Mouse (Mus musculus) right cerebral cortex, adult 2 months (tissue): ENCODE measurements around the gene Chl1.

ENCODE experiments used
- DNase-seq, 2 experiments: peaks; one replicate each; pipeline ENCODE4 v3.0.0; 2021 to 2022; ENCODE audit warnings: low spot score in 2 of 2

Gene Chl1

GRCm38 (mm10) chr6:103542576-103542975 lies 32.2 kb downstream of the Chl1 start:
- DNase-seq = no peak

GRCm38 (mm10) chr6:103543753-103544152 lies 33.4 kb downstream of the Chl1 start:
- no peak for DNase-seq

GRCm38 (mm10) chr6:103546314-103546713 lies 35.9 kb downstream of the Chl1 start:
- no peak for DNase-seq

- DNase-seq = no peak
Measured at GRCm38 (mm10) chr6:103549929-103550328, 39.5 kb downstream of the Chl1 start.

- DNase-seq = no peak
Measured at GRCm38 (mm10) chr6:103558037-103558893, 47.9 kb downstream of the Chl1 start.

GRCm38 (mm10) chr6:103558894-103559225 lies 48.5 kb downstream of the Chl1 start:
- peak; percentile 62 to 65 for DNase-seq

- DNase-seq = no peak
Measured at GRCm38 (mm10) chr6:103559344-103559743, 49.0 kb downstream of the Chl1 start.

GRCm38 (mm10) chr6:103564811-103565210 lies 54.4 kb downstream of the Chl1 start:
- DNase-seq = no peak

GRCm38 (mm10) chr6:103567247-103567646 lies 56.9 kb downstream of the Chl1 start:
- DNase-seq = no peak

- no peak for DNase-seq
Measured at GRCm38 (mm10) chr6:103572659-103573058, 62.3 kb downstream of the Chl1 start.

- no peak for DNase-seq
Measured at GRCm38 (mm10) chr6:103584224-103584623, 73.8 kb downstream of the Chl1 start.

GRCm38 (mm10) chr6:103585667-103586066 lies 75.3 kb downstream of the Chl1 start:
- no peak for DNase-seq

GRCm38 (mm10) chr6:103586081-103586480 lies 75.7 kb downstream of the Chl1 start:
- DNase-seq = no peak

GRCm38 (mm10) chr6:103602070-103602469 lies 91.7 kb downstream of the Chl1 start:
- DNase-seq = no peak

GRCm38 (mm10) chr6:103610656-103611055 lies 100.3 kb downstream of the Chl1 start:
- no peak for DNase-seq

- DNase-seq = no peak
Measured at GRCm38 (mm10) chr6:103612626-103613025, 102.2 kb downstream of the Chl1 start.

GRCm38 (mm10) chr6:103613714-103614113 lies 103.3 kb downstream of the Chl1 start:
- no peak for DNase-seq

GRCm38 (mm10) chr6:103615924-103616602 lies 105.7 kb downstream of the Chl1 start:
- DNase-seq = no peak

GRCm38 (mm10) chr6:103620880-103621279 lies 110.5 kb downstream of the Chl1 start:
- DNase-seq = no peak

- DNase-seq = no peak
Measured at GRCm38 (mm10) chr6:103622117-103622713, 111.8 kb downstream of the Chl1 start.

GRCm38 (mm10) chr6:103632856-103633255 lies 122.5 kb downstream of the Chl1 start:
- no peak for DNase-seq

GRCm38 (mm10) chr6:103656778-103657177 lies 146.4 kb downstream of the Chl1 start:
- DNase-seq = no peak

- no peak for DNase-seq
Measured at GRCm38 (mm10) chr6:103659173-103659572, 148.8 kb downstream of the Chl1 start.
